Mouse (Mus musculus) induced T-regulatory cell, adult 2 months (primary cell): Measurements from ENCODE around the gene Tmod2.
"Not testable (repeated sequence)": the region's sequence is repeated elsewhere in the genome, so short reads cannot be mapped to it uniquely, and the experiment has no call there.

Source experiments
- DNase-seq: peaks from one replicate; pipeline ENCODE4 v3.0.0-alpha.2; 2012; ENCODE audit warnings: low read depth

Gene Tmod2

DNA sequence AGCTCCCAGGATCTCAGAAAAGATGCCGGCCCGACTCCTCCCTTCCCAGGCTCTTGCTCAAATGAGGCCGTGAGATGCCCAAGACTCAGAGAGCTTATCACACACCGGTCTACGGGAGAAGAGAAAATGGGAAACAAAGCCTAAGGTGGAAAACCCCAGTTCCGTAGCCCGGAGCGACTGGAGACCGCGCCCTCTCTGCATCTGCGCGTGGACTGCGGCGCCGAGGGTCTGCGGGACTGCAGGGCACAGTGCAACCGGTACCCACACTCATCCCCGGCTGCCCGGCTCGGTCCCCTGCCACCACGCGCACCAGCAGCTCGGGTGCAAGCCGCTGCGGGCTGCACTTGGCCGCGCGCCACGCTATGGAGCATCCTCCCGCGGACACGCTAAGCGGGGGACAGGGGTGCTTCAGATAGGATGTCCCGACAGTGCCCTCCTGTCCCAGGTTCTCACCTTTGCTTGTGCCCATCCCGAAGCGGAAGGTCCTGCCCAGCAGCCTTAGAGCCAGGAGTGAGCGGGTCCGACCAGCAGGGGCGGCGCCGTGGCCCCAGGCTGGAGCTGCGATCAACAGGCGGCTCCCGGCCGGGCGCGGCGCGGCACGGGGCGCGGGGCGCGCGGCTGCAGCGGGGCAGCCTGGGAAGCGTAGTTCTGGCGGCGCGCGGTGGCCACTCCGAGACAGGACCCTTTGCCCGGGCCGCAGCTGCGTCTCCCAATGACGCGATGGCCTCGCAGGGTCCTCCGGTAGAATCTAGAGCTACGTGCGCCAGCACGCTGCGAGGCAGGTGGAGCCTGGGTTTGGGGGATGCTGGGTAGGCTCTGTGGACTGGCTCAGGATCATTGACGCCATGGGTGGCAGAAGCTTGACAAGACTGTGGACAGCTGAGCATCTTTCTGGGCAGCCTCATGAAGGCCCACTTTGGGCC lies at the start of gene Tmod2:
Gene Tmod2 (minus strand): TSS at position 755 of the 923 bp plus-strand sequence.
- DNase-seq = no peak

DNA sequence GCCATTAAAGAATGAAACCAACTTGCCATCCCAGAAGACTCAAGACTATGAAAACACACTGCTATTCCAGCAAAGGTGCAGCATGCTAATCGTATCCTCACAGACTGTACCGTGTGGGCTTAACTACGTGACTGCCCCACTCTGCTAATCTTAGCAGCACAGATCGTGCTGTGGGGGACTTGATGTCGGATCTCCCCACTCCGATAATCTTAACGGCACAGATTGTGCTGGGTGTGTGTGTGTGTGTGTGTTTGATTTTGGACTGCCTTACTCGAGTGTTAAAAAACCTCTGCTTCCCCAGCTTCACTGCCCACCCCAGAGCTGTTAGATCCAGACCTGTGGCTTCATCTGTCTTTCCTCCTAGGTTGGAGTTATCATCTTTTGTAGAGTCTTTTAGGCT lies 49.8 kb upstream of the Tmod2 start:
- no peak for DNase-seq

DNA sequence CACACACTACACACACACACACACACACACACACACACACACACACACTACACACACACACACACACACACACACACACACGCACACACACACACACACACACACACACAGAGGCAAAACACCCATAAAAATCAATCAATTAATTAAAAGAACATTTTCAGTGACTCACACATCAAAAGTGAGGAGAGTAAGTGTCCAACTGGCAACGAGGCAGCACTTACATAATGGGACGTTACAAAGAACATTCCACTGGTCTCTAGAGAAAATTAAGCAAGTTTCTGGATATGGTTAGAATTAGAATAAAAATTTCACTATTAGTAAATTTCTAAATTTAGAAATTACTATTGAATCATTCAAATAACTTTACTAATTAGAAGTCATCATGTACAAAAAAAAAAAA lies 45.3 kb upstream of the Tmod2 start:
- DNase-seq = not testable (repeated sequence)

DNA sequence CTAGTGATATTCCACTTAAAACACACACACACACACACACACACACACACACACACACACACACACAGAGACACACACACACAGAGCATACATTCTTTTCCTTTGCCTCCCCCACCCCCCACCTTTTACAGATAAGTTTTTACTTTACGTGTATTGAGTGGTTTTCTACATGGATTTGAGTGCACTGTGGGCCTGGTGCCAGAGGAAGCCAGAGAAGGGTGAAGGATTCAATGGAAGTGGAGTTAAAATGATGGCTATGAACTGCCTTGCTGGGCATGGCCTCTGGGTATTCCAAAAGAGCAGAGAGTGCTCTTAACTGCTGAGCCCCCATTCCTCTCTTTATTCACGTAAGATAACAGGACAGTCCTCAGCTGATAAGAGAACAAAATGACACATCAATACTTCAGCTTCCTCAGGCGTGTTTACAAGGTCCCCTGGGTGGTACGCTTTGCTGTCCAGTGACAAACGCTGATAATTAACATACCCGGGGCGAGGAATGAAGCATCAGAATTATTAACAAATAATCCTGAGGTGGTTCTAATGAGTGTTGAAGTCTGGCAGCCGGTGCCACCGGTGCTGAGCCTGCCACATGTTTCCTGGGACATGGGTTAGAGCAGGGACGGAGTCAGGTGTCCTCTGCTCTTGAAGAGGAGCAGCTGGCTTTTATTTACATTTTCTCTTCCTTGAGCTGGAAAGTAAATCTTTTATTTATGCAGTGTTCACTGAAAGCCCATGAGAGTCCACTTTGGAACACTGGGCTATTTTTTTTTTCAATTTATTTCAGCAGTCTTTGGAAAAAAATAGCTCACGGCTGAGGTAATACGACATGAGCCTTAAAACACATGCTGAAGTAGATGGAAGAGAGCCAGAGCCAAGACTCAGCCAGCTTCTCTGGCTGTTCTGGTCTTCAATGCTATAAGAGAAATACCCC lies 43.1 kb upstream of the Tmod2 start:
- DNase-seq = no peak

DNA sequence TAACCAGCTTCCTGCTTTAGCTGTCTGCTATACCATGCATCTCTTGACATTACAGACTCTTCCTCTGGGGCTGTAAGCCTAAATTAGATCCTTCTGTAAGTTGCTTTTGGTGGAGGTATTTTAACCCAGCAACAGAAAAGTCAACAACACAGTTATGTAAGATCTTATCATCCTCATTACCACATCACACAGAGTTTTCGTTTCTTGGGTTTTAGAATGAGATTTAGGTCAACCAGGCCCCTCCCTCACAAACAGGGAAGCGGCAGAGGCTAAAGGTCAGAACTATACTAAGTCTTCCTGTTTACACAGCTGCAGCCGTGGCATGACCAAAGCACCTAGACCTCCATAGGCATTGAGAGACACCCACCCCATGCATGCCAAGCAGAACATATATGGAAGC lies 34.3 kb upstream of the Tmod2 start:
- peak; percentile 69 for DNase-seq

DNA sequence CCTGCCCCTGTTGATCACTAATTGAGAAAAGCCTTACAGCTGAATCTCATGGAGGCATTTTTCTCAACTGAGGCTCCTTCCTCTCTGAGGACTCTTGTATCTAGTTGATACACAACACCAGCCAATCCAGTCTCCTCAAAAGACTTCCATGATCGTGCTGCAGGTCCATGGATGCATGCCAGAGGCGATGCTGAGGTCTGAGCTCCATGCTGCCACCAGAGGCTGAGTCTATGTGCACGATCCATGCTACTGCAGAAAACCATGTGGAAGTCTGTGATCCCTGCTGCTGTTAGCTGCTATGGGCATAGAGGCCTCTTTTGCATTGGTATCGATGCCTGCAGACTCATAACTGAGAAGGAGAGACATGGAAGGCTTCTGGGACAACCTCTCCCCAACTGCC lies 23.1 kb upstream of the Tmod2 start:
- no peak for DNase-seq

DNA sequence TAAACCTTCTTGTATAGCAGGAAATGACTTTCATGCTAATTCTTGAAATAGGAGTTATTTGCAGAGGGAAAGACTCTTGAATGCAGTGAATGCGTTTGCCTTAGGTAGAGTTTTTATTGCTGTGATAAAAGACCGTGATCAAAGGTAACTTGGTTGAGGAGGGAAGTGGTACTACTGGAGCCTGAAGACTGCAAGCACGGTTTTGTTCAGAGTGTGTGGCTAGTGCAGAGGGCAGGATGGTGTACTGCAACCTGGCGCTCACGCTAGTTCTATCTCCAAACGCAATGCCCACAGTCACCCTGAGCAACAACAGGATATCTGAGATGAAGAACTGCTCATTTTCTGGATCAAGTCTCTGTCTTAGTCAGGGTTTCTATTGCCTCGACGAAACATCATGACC lies 22.5 kb upstream of the Tmod2 start:
- no peak for DNase-seq

DNA sequence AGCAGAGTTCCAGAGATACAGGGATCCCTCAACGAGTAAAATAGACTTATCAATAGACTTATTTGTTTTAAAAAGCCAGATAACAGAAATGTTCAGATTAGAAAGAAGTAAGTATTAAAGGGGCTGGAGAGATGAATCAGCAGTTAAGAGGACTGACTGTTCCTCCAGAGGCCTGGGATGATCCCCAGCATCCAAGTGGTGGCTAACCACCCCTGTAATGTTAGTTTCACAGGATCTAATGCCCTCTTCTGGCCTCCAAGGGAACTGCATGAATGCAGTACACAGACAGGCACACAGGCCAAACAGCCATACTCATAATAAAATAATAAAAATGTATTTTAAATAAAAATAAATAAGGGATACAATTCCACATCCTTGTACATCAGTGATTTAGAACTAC lies 21.8 kb upstream of the Tmod2 start:
- peak; percentile 62 for DNase-seq

DNA sequence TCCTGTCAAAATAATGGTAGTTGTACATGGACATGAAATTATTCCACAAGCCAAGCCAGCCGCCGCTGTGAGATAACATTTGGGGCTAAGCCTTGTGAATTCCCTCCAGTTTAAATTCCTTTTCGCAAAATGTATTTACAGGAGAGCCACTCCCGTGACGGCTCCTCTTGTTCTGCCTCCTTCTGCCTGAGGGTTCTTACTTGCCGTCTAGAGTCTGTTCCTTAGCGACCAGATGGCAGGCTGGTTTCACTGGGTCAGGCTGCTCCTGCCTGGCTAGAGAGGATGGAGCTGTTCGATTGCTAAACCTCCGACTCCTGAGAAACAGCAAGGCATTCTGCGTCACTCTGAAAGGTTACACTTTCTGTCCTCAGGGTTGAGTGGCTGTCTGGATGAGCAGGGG lies 21.0 kb upstream of the Tmod2 start:
- DNase-seq = no peak

DNA sequence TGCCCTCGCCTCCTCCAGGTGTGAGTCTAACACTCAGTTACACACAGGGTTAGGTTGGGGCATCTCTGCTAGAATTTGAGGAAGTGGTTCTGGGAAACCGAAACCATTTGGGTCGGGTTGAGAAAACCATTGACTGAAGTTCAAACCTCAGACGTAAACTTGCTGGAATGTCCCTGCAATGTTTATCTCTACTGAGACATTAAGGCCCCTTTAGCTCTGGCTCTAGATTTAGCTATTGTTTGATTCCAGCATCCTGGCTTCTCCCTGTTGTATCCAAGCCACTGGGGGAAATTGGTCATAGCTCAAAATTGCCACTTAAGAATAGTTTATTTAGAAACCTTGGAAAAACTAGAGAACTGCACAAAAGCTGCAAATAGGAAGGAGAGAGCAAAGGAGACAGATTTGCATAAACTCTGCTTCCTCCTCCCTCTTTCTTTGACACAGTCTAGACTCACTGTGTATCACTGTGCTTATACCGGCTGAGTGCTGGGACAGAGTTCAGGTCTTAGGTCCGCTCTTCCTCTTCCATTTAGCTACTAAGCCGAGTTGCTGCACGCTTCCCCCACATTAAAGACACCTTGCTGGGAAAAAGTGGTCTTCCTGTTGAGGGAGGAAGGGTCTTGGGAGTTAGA lies 19.8 kb upstream of the Tmod2 start:
- DNase-seq = peak; percentile 55

DNA sequence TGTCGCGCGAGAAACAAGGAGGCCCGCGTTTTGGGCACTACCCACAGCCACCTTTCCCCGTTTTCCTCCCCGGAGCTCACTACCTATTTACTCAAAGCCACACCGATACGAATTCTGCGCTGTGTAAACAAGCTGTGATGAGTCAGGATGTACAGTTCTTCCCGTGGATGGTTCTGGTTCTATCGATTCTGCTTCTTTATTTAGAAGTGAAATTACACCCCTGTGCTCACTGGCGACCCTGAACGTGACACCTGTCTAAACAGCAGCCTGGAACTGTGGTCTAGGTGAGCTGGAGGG lies 15.1 kb upstream of the Tmod2 start:
- peak; percentile 31 for DNase-seq

DNA sequence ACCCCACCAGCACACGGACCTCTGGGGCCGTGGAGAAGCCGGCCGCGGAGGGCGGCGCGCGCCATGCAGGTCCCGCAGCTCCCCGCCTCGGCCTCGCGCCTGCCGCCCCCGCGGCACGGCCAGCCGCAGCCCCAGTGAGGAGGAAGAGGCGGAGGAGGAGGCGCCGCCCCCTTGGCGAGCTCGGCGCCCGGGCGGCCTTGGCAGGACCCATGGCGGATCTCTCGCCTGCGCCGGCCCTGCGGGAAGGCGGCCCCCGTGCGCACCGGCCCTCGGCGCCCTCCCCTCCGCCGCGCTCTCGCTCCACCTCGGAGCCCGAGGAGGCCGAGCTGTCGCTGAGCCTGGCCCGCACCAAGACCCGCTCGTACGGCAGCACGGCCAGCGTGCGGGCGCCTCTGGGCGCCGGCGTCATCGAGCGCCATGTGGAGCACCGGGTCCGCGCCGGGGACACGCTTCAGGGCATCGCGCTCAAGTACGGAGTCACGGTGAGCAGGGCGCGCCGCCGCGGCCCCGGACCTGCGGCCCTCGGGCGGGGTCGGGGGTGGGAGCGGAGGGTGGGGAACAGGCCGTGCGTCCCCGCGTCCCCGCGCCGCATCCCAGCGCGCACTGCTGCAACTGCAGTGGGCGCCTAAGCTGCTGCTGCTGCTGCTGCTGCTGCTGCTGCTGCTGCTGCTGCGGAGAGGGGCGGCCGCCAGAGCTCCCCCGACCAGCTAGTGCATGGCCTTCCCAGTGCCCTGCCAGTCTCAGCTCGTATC lies 14.6 kb upstream of the Tmod2 start, which contains the start of gene Lysmd2:
Gene Lysmd2 (plus strand): TSS at position 186 of the 752 bp plus-strand sequence.
- peak; percentile 71 for DNase-seq

DNA sequence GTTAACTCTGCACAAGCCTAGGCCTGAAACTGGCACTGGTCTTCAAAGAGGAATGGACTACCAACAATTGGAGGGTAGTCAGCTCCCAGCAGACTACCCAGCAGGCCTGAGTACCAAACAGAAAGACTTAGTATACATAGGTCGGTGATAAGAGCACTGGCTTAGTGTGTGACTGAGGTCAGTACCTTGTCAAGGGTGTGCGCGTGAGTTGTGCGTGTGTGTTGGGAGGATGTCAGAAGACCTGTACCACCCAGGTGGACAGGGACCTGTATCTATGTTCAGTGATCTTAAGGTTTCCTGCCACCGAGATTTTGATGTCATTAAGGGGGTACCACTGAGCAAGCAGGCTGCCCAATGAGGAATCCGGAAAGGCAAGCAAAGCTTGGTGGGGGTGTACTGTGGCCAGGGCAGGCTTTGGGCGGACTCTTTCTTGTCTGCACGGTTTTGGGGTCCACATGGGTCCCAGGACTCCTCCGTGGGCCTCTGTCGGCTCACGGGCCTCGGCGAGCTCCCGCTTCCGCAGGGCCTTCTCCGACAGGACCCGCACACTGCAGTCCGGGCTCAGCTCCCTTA lies 13.9 kb upstream of the Tmod2 start:
- peak; percentile 37 for DNase-seq

DNA sequence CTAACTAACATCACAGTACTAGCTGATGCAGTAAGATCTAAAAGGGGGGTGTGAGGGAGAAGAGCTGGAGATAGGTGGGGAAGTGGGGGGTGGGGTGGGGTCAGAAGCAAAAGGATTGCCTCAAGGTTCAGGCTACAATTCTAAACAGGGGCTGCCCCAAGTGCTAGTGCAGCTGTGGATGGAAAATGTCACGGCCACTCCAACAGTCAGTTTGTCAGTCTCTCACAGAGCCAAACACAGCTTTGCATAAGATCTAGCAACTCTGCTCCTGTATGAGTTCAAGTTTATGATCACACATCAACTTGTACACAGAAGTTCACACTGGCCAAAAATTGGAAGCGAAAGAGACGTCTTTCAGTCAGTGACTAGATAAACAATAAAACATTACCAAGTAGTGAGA lies 10.3 kb upstream of the Tmod2 start:
- peak; percentile 10 for DNase-seq

DNA sequence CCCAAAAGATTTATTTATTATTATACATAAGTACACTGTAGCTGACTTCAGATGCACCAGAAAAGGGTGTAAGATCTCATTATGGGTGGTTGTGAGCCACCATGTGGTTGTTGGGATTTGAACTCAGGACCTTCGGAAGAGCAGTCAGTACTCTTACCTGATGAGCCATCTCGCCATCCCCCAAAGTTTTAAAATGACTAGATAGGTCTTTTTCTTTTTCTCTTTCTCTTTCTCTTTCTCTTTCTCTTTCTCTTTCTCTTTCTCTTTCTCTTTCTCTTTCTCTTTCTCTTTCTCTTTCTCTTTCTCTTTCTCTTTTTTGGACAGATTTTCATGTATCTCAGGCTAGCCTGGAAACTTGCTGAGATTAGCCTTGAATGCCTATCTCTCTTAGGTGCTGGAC lies 8.6 kb upstream of the Tmod2 start:
- peak; percentile 30 for DNase-seq

DNA sequence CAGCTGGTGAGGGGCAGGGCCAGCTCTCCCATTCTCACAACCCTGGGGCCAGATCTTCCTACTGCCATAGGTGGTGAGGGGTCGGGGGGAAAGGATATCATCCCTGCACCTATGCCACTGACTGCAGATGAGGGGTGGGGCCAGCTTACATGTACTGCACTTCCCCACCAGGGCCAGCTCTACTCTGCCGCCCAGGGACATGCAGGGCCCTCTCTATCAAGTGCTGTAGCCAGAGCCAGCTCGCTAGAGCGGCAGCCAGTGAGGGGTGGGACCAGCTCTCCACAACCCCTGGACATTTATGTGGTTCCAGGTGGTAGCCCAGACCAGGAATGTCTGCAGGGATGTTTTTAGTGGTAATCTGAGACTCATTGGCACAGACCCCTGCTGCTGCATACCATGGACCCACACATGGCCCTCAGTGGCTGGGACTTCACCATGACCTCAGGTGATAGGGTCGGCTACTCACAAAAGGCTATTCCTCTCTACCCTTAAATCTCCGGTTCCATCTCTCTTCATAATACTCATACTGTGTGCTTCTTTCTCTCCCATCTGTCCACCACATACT lies 7.8 kb upstream of the Tmod2 start:
- DNase-seq = no peak

DNA sequence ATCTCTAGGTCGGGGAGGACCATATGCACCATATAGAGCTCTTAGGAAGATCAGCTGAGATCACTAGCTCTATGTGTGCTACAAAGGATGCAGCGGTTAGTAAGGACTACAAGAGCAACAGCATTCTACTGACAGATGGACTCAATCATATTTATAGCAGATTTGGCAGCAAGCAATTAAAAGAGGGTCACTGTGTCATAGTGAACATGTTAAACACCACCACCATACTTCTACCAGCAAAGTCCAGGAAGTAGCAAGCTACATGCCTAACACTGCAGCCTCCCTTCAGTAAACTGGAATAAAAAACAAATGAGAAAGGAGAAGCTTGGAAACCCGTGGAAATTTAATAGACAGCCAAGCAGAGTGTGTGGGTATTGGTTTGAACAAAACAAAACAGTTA lies 5.4 kb upstream of the Tmod2 start:
- DNase-seq = no peak

DNA sequence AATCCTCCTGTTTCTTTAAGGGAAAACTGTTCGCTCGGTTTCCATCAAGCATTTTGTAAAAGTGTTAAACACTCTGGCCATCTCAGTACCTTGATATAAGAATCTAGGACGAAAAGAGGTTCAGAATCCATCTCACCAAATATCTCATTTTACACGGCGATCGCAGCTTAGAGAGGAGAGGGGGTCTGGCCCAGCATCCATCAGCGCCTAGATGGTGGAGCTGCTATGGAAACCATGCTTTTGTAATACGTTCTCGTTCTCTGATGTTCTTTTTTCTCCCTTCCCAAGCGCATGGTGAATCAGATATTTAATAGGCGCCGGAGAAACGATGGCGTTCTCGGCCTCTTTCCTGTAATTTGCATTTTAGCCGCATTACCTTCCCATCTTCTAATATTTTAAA lies 1.2 kb downstream of the Tmod2 start:
- DNase-seq = no peak

DNA sequence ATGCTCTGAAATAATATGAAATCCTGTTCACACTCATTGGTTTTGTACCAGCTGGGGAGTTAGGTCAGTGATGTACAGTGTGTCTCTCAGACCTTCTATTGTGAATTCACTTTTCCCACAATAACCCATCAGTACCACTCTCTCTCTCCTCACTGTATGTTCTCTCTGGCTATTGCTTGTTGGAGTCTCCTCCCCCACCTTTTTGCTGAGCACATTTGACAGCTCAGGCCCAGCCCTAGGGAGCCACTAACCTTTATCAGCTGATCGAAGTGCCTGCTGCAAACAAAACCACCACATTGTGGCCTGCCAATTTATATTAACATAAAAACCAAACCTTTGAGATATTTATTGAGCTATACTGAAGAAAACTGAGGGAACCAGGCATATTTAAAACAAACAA lies 1.6 kb downstream of the Tmod2 start:
- no peak for DNase-seq

DNA sequence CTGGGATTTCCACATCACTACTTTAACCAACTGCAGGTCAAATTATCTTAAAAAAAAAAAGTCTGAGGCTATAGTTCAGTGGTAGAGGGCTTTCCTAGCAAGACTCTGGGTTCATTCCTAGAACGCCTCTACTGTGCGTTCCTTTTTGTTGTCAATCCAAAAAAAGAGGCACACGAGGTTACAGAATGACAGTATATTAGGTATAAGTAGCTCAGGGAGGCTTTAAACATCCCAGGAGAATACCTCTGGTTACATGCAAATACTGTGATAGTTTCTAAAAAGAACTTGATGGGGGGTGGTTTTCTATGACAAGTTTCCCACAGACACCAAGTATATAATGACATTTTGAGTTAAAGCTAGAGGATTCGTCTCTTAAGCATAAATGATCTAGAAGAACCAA lies 3.6 kb downstream of the Tmod2 start:
- DNase-seq = no peak

DNA sequence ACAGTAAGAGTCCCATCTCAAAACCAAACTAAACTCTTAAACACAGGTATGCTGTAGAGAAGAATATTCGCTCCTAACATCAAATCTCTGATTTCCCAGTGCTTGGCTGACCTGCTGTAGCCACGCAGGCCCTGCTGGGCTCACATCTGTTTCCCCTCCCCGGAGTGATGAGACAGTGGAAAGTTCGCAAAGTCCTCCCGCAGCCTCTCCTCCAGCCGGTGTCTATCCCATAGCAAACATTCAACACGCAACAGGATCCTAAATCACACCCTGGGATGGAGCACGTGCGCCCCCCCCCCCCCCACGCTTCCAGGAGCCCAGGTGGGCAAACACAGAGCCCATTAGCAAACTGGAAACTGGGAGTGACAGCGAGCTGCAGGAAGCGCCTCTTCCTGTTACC lies 9.6 kb downstream of the Tmod2 start:
- DNase-seq = no peak
